Mouse (Mus musculus) brain, embryonic 14.5 days (tissue): Measurements from ENCODE around the gene Ddr1.

ENCODE experiments used
- CTCF ChIP-seq: fragments of 200-500 bp; IDR thresholded peaks from 2 replicates; pipeline ENCODE4 v1.5.1; 2012; ENCODE audit warnings: inconsistent platforms, mild to moderate bottlenecking, moderate library complexity, borderline replicate concordance; ENCODE audit not compliant: insufficient read depth, insufficient read length; ENCODE audit errors: extremely low read depth
- POLR2A ChIP-seq: fragments of 200-500 bp; IDR thresholded peaks from 2 replicates; pipeline ENCODE4 v1.6.1; 2012; ENCODE audit warnings: mild to moderate bottlenecking, inconsistent platforms, borderline replicate concordance; ENCODE audit not compliant: poor library complexity, insufficient read depth, insufficient read length, severe bottlenecking; ENCODE audit errors: extremely low read depth

GRCm38 (mm10) chr17:35669731-35670130 lies 34.7 kb downstream of the Ddr1 start:
- TF ChIP-seq CTCF (no peak), POLR2A (no peak)
